Mouse (Mus musculus): Measurements from ENCODE around the gene Ephb4. TPM values are rescaled to one million over a fixed set of nuclear protein-coding genes. Genes with fewer than 3 reads are reported as not detected.
A peak's percentile ranks its signal among the peaks of the same experiment; 100 is the strongest.

Ephb4 gene
- polyA plus RNA-seq, 2 experiments from 2014 or later, result not detected

GRCm38 (mm10) chr5:137335066-137335465 lies 14.8 kb upstream of the Ephb4 start:
- ATAC-seq, result no peak

GRCm38 (mm10) chr5:137337190-137337589 lies 12.7 kb upstream of the Ephb4 start:
- no peak for ATAC-seq

GRCm38 (mm10) chr5:137338256-137338655 lies 11.7 kb upstream of the Ephb4 start:
- ATAC-seq, result peak; percentile 51

GRCm38 (mm10) chr5:137338663-137339289 lies 11.1 kb upstream of the Ephb4 start:
- ATAC-seq, result no peak

GRCm38 (mm10) chr5:137339290-137339979 lies 10.5 kb upstream of the Ephb4 start:
- ATAC-seq, result no peak

- no peak for ATAC-seq
Observed at GRCm38 (mm10) chr5:137340222-137340621, 9.7 kb upstream of the Ephb4 start.

GRCm38 (mm10) chr5:137342407-137343012 lies 7.4 kb upstream of the Ephb4 start:
- no peak for ATAC-seq

GRCm38 (mm10) chr5:137343412-137343811 lies 6.5 kb upstream of the Ephb4 start:
- no peak for ATAC-seq

- no peak for ATAC-seq
Observed at GRCm38 (mm10) chr5:137343869-137344268, 6.0 kb upstream of the Ephb4 start.

GRCm38 (mm10) chr5:137345821-137346220 lies 4.1 kb upstream of the Ephb4 start:
- ATAC-seq, result no peak

GRCm38 (mm10) chr5:137346388-137346787 lies 3.5 kb upstream of the Ephb4 start:
- no peak for ATAC-seq

GRCm38 (mm10) chr5:137346983-137347382 lies 2.9 kb upstream of the Ephb4 start:
- ATAC-seq, result no peak

- ATAC-seq, result no peak
Observed at GRCm38 (mm10) chr5:137347856-137348255, 2.1 kb upstream of the Ephb4 start.

GRCm38 (mm10) chr5:137348482-137349383 lies 1.2 kb upstream of the Ephb4 start:
- no peak for ATAC-seq

GRCm38 (mm10) chr5:137350205-137351057 lies 522 bp downstream of the Ephb4 start:
- ATAC-seq, result no peak

GRCm38 (mm10) chr5:137351058-137351380 lies 1.1 kb downstream of the Ephb4 start:
- no peak for ATAC-seq

- no peak for ATAC-seq
Observed at GRCm38 (mm10) chr5:137351394-137351793, 1.5 kb downstream of the Ephb4 start.

- no peak for ATAC-seq
Observed at GRCm38 (mm10) chr5:137352011-137352975, 2.4 kb downstream of the Ephb4 start.

- ATAC-seq, result no peak
Observed at GRCm38 (mm10) chr5:137354091-137354490, 4.2 kb downstream of the Ephb4 start.

GRCm38 (mm10) chr5:137358382-137358781 lies 8.5 kb downstream of the Ephb4 start:
- no peak for ATAC-seq

GRCm38 (mm10) chr5:137369665-137370064 lies 19.8 kb downstream of the Ephb4 start:
- ATAC-seq, result no peak

All from CD4-positive, CD25-positive, alpha-beta regulatory T cell, adult 4 months (primary cell).